Mouse (Mus musculus) MEL (cell line): ENCODE results near the gene Gss. TPM values are rescaled to one million over a fixed set of nuclear protein-coding genes. Genes with fewer than 3 reads are reported as not detected.

ENCODE experiments used
- DNase-seq: peaks from one replicate; pipeline ENCODE4 v3.0.0; 2011; ENCODE audit warnings: low read depth, low spot score
- H3K27ac ChIP-seq: 2 replicates; pipeline ENCODE4 v1.5.1; 2012; ENCODE audit warnings: low read depth, mild to moderate bottlenecking, control low read depth, low read length, moderate library complexity; ENCODE audit not compliant: control insufficient read depth
- H3K27me3 ChIP-seq, 2 experiments: fragments of 150-350 bp in 1 of 2; sonication (generic) in 1 of 2; 2 replicates each; pipeline ENCODE4 v1.6.1; 2012; ENCODE audit warnings: low read length in 2 of 2, mild to moderate bottlenecking in 2 of 2, improper control_type of control experiment in 1 of 2, moderate library complexity in 1 of 2; ENCODE audit not compliant: insufficient read depth in 2 of 2, control insufficient read depth in 1 of 2
- H3K36me3 ChIP-seq, 2 experiments: 2 replicates each; pipeline ENCODE4 v1.6.1; 2012 to 2014; ENCODE audit warnings: low read length in 2 of 2, improper control_type of control experiment in 1 of 2, inconsistent platforms in 1 of 2, mild to moderate bottlenecking in 1 of 2; ENCODE audit not compliant: insufficient read depth in 2 of 2, control insufficient read depth in 1 of 2
- H3K4me1 ChIP-seq, 2 experiments: fragments of 150-350 bp in 1 of 2; sonication (generic) in 1 of 2; 2 replicates each; pipeline ENCODE4 v1.6.1; 2012; ENCODE audit warnings: low read length in 2 of 2, improper control_type of control experiment in 1 of 2, mild to moderate bottlenecking in 1 of 2; ENCODE audit not compliant: insufficient read depth in 2 of 2, control insufficient read depth in 1 of 2
- H3K4me3 ChIP-seq, 2 experiments: fragments of 150-350 bp in 1 of 2; sonication (generic) in 1 of 2; 2 replicates each; pipeline ENCODE4 v1.5.1; 2012; ENCODE audit warnings: low read depth in 2 of 2, low read length in 2 of 2, mild to moderate bottlenecking in 2 of 2, moderate library complexity in 2 of 2, control low read depth in 1 of 2, improper control_type of control experiment in 1 of 2; ENCODE audit not compliant: control insufficient read depth in 1 of 2, insufficient read depth in 1 of 2
- H3K79me2 ChIP-seq: 2 replicates; pipeline ENCODE4 v1.6.1; 2012; ENCODE audit warnings: mild to moderate bottlenecking, low read length, moderate library complexity; ENCODE audit not compliant: control insufficient read depth, poor library complexity, insufficient read depth
- H3K9ac ChIP-seq: 2 replicates; pipeline ENCODE4 v1.6.1; 2012; ENCODE audit warnings: low read depth, mild to moderate bottlenecking, control low read depth, low read length, moderate library complexity; ENCODE audit not compliant: control insufficient read depth, poor library complexity, severe bottlenecking
- H3K9me3 ChIP-seq: fragments of 150-350 bp; sonication (generic); replicated peaks from 2 replicates; pipeline ENCODE4 v1.6.1; 2012; ENCODE audit warnings: mild to moderate bottlenecking, low read length, improper control_type of control experiment, moderate library complexity; ENCODE audit not compliant: insufficient read depth
- ELF1 ChIP-seq: IDR thresholded peaks from 2 replicates; pipeline ENCODE4 v1.6.1; 2014; ENCODE audit warnings: low read depth, mild to moderate bottlenecking, inconsistent platforms, low read length, improper control_type of control experiment, moderate library complexity
- EP300 ChIP-seq, 2 experiments: IDR thresholded peaks; 2 replicates each; pipeline ENCODE4 v1.6.1; 2011; ENCODE audit warnings: improper control_type of control experiment in 2 of 2, low read length in 2 of 2, low read depth in 1 of 2, mild to moderate bottlenecking in 1 of 2
- ETS1 ChIP-seq: IDR thresholded peaks from 2 replicates; pipeline ENCODE4 v1.6.1; 2012; ENCODE audit warnings: low read depth, mild to moderate bottlenecking, inconsistent platforms, low read length, improper control_type of control experiment, moderate library complexity
- KAT2A ChIP-seq: conservative IDR thresholded peaks from 2 replicates; pipeline ENCODE4 v1.6.1; 2012; ENCODE audit warnings: low read depth, low read length, improper control_type of control experiment, inconsistent platforms
- MAX ChIP-seq: IDR thresholded peaks from 2 replicates; pipeline ENCODE4 v1.6.1; 2011; ENCODE audit warnings: low read length, improper control_type of control experiment
- MEF2A ChIP-seq: IDR thresholded peaks from 2 replicates; pipeline ENCODE4 v1.6.1; 2014; ENCODE audit warnings: low read depth, mild to moderate bottlenecking, inconsistent platforms, low read length, improper control_type of control experiment; ENCODE audit not compliant: poor library complexity, insufficient replicate concordance, severe bottlenecking; ENCODE audit errors: extremely low read depth
- MYB ChIP-seq: IDR thresholded peaks from 2 replicates; pipeline ENCODE4 v1.6.1; 2011; ENCODE audit warnings: mild to moderate bottlenecking, low read depth, low read length, improper control_type of control experiment
- NELFE ChIP-seq: IDR thresholded peaks from 2 replicates; pipeline ENCODE4 v1.6.1; 2011; ENCODE audit warnings: low read depth, low read length, improper control_type of control experiment
- RAD21 ChIP-seq: IDR thresholded peaks from 2 replicates; pipeline ENCODE4 v1.6.1; 2011; ENCODE audit warnings: mild to moderate bottlenecking, low read depth, low read length, improper control_type of control experiment
- SIN3A ChIP-seq: IDR thresholded peaks from 2 replicates; pipeline ENCODE4 v1.6.1; 2012; ENCODE audit warnings: low read length, improper control_type of control experiment, inconsistent platforms
- TBP ChIP-seq: IDR thresholded peaks from 2 replicates; pipeline ENCODE4 v1.8.0; 2011; ENCODE audit warnings: low read depth, low read length, improper control_type of control experiment
- UBTF ChIP-seq: IDR thresholded peaks from 2 replicates; pipeline ENCODE4 v1.6.1; 2012; ENCODE audit warnings: low read depth, mild to moderate bottlenecking, inconsistent platforms, low read length, improper control_type of control experiment, moderate library complexity, borderline replicate concordance; ENCODE audit not compliant: insufficient read depth
- USF2 ChIP-seq, 2 experiments: IDR thresholded peaks; 2 replicates each; pipeline ENCODE4 v1.6.1; 2011 to 2012; ENCODE audit warnings: improper control_type of control experiment in 2 of 2, low read length in 2 of 2, borderline replicate concordance in 1 of 2, inconsistent platforms in 1 of 2, low read depth in 1 of 2, mild to moderate bottlenecking in 1 of 2; ENCODE audit not compliant: insufficient read depth in 1 of 2
- ZMIZ1 ChIP-seq: IDR thresholded peaks from 2 replicates; pipeline ENCODE4 v1.6.1; 2012; ENCODE audit warnings: low read depth, mild to moderate bottlenecking, inconsistent platforms, low read length, improper control_type of control experiment, moderate library complexity
- polyA plus RNA-seq, 2 experiments: library from polyadenylated mRNA; stranded (reverse) in 1 of 2; unstranded in 1 of 2; fragments of >175 nt in 1 of 2; fragments of >200 nt in 1 of 2; gene quantifications; 2 replicates each; pipeline versions ENCODE4 v1.2.1 to v1.2.4; 2012; ENCODE audit warnings: low replicate concordance in 2 of 2, low read depth in 1 of 2; ENCODE audit not compliant: insufficient read length in 2 of 2, insufficient read depth in 1 of 2, missing spikeins in 1 of 2
- total RNA-seq: library from RNA; depleted of rRNA; stranded (reverse); fragments of 300-350 nt; gene quantifications from 2 replicates; pipeline ENCODE4 v1.2.3, GENCODE M21; 2012

Gss gene
- total and polyA plus RNA-seq, 3 experiments: 21.9 to 24.0 TPM; not detected in 1

GRCm38 (mm10) chr2:155633731-155634130, 41.1 kb upstream of the Gss start:
- H3K79me2 ChIP-seq: no peaks in the 10 kb centered on the region; the same call in 1 of the 2 replicates
- no peaks in the 10 kb centered on the region for H3K9me3 ChIP-seq
- DNase-seq: no peak
- no peak for TF ChIP-seq USF2 (IDR thresholded peaks at IDR 0.05; ENCODE audit: borderline replicate concordance in 1 of 2, insufficient read depth in 1 of 2, low read depth in 1 of 2, low read length in 2 of 2)
- TF ChIP-seq UBTF: no peak
- TF ChIP-seq MEF2A: no peak
- no peak for TF ChIP-seq ZMIZ1
- no peak for TF ChIP-seq TBP
- no peaks in the 10 kb centered on the region for H3K27me3 ChIP-seq
- no peak overlapping the region for H3K4me3 ChIP-seq
- H3K36me3 ChIP-seq: peaks cover 0 to 2% of the 10 kb centered on the region in 2 experiments; a peak in 1 of 4 replicates
- no peaks in the 10 kb centered on the region for H3K4me1 ChIP-seq
- H3K9ac ChIP-seq: no peak overlapping the region
- no peak overlapping the region for H3K27ac ChIP-seq

GRCm38 (mm10) chr2:155633121-155633520, 40.5 kb upstream of the Gss start:
- no peak overlapping the region for H3K9ac ChIP-seq
- TF ChIP-seq ETS1: no peak
- no peak for TF ChIP-seq MAX
- TF ChIP-seq ZMIZ1: no peak
- no peak for TF ChIP-seq SIN3A
- no peak for TF ChIP-seq NELFE
- no peak for TF ChIP-seq MEF2A
- TF ChIP-seq RAD21: no peak
- TF ChIP-seq MYB: no peak
- TF ChIP-seq EP300 (IDR thresholded peaks at IDR 0.05; ENCODE audit: low read depth in 1 of 2, low read length in 2 of 2): no peak
- TF ChIP-seq KAT2A: no peak
- no peak for TF ChIP-seq ELF1
- H3K36me3 ChIP-seq: peaks cover 0 to 2% of the 10 kb centered on the region in 2 experiments; a peak in 1 of 4 replicates
- no peak for DNase-seq
- no peak overlapping the region for H3K4me3 ChIP-seq
- no peaks in the 10 kb centered on the region for H3K4me1 ChIP-seq
- no peaks in the 10 kb centered on the region for H3K9me3 ChIP-seq
- H3K27me3 ChIP-seq: no peaks in the 10 kb centered on the region
- H3K27ac ChIP-seq: no peak overlapping the region
- no peaks in the 10 kb centered on the region; the same call in 1 of the 2 replicates for H3K79me2 ChIP-seq
